Mouse (Mus musculus) T-helper 1 cell (primary cell): Measurements from ENCODE around the gene Dnaaf2.

Experiments
- in situ Hi-C: fragments of 300-600 bp; cut with MboI, MseI; formaldehyde crosslinking; loops from one replicate; pipeline ENCODE4 v1.15.1; 2025; ENCODE audit warnings: high pct_unique_total_duplicates

Dnaaf2 gene

DNA sequence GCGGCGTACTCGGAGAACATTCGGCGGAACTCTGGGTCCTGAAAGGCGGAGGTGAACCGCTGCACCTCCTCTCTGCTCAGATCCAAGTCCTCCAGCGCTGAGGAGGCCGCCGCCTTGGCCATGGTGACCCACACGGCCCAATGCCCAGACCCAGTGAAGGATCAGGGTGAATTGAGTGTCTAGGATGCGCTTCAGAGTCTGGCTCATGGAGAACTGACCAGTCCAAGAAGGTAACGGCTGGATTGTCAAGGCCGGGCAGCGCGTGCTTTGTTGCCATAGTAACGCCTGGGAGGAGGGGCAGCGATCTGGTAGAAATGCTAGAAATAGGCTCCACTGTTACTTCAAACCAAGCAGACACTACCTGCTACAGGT, at the start of gene Dnaaf2:
Gene Dnaaf2, minus strand, starts transcription at position 266 of the 372 bp plus-strand sequence.
- in situ Hi-C loops = loop anchor here (25.0 kb wide), 2 partner anchors 389 to 1764 kb away; partner anchors contain the start of genes Psma3 and Vcpkmt

DNA sequence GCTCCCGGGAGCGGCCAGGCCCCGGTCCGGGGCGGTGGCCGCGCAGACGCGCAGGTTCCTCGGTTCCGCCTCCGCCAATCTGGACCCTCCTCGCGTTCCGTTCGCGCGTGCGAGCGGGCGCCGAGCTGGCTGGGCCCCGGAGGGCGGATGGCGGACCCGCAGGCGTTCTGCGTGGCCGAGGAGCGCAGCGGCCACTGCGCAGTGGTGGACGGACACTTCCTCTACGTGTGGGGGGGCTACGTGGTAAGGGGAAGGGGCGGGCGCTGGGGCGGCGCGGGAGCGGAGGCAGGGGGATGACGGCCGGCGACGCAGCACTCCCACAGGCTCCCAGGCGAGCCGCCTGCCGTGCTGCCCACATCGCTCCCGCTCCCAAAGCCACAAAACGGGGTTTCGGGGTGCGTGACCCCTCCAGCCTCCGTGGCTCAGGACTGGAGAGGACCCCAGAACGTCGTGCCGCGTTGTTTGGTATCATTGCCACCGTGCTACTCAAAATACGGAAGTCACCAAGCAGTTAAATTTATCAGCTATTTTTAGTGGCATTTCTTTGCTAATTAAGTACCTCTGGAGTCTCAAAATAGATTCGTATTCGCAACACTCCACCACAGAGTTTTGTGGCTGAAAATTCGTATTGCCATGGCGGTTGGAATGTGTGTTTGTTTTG, 43.7 kb upstream of the Dnaaf2 start:
- in situ Hi-C loops = no loop called here

DNA sequence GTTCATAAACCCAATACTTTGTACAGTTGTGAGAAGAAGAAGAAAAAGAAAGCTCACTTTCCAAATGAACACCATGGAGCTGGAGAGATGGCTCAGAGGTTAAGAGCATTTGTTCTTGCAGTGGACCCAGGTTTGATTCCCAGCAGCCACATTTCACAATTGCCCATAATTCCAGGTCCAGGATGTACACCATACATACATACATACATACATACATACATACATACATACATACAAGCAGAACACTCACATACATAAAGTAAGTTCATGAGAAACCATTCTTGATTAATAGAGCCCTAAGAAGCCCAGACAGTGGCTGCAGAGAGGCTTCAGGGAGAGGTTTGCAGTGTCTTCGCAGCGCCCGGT, 43.2 kb upstream of the Dnaaf2 start:
- in situ Hi-C loops = no loop called here

DNA sequence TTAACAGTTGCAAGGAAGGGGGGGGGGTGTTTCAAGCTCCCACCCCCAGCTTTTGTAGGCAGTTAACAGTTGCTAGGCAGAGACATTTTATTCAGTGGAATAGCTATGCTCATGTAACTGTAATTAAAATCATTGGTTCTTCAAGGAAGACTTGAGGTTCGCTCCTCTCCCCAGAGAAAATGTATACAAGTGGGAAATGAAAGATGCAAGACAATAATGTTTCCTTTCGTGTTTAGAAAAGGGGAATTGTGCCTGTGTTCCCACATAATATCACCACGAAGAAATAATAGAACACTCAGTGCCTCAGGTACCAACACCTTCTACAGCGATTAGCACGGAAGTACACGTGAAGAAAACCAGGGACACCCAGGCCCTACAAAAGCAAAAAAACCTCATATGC, 42.6 kb upstream of the Dnaaf2 start, which contains the start of gene Klhdc1:
Gene Klhdc1, plus strand, starts transcription at position 301 of the 400 bp plus-strand sequence.
- in situ Hi-C loops = no loop called here

DNA sequence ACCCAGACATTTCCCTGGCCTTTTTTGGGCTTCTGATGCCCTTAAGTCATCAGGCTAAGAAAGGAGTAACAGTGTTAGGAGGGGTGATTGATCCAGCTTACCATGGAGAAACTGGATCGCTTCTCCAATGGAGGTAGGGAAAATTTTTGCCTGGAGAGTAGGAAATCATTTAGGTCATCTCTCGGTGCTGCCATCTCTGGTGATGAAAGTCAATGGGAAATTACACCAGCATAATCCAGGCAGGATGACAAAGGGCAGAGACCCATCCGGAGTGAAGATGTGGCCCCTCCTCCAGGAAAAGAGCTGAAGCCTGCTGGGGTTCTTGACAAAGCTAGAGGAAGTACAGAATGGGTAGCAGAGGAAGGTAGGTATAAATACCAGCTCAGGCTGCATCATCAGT, 40.1 kb upstream of the Dnaaf2 start:
- in situ Hi-C loops = no loop called here

DNA sequence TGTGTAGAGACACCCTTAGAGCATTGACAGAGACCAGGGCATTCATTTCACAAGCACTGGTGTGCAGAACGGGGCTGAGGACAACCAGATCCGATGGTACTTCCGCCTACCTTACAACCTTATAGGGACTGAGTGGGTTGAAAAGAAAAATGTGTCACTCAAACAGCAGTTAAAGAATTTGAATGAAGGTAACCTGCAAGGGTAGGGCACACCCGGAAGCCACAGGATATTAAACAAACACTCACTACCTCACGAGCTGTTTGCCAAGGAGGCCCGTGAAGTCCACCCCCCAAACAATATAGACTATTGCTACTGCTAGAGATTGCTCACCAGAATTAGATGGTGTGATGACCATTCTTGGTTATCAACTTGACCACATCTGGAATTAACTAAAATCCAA, 37.6 kb upstream of the Dnaaf2 start:
- in situ Hi-C loops = no loop called here

DNA sequence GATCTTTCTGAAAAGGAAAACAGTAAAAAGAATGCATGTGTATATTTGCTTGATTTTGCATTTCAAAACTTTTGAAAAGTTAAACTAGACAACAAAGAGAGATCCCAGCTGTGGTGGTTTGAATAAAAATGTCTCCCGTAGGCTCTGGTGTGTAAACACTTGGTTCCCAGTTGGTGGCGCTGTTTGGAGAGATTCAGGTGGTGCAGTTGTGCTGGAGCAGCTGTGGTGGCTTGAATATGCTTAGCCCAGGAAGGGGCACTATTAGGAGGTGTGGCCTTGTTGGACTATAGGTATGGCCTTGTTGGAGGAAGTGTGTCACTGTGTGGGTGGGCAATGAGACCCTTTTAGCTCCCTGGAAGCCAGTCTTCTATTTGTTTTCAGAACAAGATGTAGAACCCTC, 31.0 kb upstream of the Dnaaf2 start:
- in situ Hi-C loops = loop anchor here (5.0 kb wide), 1 partner anchor 78 kb away; no protein-coding TSS in a partner anchor

DNA sequence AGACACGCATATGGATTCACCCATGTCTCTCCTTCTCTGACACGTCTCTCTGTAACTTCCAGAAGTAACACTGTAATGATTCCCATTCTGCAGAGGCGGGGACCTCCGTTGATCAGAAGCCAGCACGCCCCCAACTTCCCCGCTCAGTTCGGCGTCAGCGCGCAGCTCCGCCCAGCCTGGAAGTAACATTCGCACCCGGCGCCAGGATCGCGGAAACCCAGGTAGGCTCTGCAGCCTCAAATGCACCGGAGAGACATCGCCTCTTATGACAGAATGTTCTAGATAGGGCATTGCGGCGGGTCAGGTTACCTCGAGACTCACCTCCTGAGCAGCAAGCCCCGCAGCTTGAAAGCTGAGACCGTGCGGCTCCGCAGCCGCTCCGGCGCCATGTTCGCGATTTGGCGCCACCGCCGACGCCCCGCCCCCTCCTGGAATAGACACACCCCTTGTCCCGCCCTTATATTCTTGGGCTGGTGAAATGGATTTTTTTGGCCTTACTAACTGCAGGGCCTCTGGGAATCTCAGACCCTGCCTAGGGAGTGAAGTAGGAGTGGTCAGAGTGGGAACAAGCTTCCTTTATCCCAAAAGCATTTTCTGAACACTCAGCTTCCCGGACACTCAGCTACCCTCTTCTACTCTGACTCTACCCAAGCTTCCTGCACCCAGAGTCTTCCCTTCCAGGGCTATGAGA, 29.7 kb upstream of the Dnaaf2 start, which contains the start of gene Pole2:
Gene Pole2, minus strand, starts transcription at position 420 of the 691 bp plus-strand sequence.
- in situ Hi-C loops = loop anchor here (5.0 kb wide), 1 partner anchor 79 kb away; no protein-coding TSS in a partner anchor

DNA sequence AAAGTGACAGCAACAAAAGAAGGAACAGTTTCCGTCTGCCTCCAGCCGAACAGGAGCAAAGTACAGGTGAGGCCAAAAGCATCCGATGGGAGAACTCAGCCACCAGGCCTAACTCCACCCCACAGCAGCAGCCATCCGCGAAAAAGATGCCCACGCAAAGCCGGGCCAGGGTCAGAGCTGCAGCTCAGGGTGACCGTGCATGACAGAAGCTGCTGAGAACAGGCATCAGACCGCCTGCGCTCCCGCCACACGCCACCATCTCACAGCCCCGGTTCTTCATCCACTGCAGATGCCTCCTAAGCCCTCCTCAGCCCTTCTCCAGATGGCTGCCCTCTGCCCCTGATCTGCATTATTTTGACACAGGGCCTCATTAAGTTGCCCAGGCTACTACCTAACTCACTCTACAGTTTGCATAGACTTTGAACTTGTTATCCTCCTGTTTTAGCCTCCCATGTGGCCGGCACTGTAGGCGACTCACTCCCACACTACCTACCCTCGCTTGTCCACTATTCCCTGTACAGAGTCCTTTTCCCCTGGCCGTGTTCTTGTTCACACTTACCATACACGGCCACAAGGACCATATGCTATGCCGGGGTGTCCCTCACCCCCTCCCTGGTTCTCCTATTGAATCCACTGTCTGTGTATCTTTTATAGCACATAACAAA, 22.5 kb upstream of the Dnaaf2 start:
- in situ Hi-C loops = no loop called here

DNA sequence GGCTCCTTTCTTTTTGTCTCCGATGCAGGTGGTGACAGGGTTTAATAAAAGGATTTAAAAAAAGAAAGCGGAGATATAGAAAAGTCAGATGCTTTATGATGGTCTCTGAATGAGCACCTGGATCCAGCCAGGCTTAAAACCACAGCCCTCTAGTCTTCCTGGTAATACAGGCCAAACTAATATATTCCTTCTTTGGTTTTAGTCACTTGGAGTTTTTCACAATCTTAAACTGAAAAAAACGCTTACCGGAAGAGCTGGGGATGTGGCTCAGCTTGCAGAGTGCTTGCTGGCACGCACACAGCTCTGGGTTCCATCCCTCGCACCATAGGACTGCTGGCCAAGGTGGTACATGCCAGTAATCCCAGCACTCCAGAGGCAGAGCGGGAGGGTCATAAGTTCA, 18.4 kb upstream of the Dnaaf2 start:
- in situ Hi-C loops = no loop called here

DNA sequence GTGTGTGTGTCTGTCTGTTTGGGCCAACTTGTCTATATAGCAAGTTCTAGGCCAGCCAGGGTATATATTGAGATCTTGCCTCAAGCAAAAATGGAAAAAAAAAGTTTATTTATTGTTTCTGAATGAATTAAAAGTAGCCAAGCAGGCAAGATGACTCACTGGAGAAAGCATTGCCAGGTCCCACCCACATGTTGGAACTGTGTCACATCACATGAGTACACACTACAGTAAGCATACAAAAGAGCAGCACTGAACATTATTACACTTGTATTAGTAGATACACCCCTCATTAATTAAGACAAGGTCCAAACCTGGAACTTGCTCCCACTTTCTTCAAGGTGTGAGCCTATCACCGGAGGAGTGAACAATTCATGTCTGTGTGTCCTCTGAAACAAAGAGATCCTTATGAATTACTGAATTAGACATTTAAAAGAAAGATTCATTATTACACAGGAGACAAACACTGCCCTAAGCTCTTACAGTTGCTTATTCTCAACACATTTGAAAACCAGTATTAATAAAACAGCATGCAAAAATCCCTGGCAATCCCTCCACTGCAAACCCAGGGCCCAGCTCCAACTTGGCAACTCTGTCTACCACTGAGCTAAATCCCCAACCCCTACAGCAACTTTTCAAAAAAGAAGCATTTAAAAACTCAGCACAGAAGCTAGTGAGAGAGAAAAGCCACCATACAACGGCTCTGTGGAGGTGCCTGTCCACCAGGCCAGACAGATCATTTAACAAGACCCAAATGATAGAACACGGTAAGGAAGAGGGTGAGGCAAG, 17.0 kb upstream of the Dnaaf2 start:
- in situ Hi-C loops = no loop called here

DNA sequence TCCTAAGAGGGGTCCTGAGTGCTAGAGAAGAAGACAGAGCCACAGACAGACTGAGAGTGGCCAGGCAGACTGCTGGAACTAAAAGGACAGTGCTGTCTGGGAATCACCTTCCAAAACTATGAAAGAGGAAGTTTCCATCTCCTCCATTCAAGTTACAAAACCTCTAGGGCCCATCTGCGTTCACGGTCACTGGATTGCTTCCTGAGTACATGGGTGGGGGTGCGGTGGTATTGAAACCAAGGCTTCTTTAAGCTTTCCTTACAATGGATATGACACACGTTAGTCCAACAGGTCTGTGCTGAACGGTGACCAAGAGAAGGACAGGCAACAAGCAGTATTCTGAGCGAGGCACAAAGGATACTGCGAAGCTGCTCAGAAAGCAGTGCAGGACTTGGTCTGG, 16.2 kb upstream of the Dnaaf2 start:
- in situ Hi-C loops = no loop called here

DNA sequence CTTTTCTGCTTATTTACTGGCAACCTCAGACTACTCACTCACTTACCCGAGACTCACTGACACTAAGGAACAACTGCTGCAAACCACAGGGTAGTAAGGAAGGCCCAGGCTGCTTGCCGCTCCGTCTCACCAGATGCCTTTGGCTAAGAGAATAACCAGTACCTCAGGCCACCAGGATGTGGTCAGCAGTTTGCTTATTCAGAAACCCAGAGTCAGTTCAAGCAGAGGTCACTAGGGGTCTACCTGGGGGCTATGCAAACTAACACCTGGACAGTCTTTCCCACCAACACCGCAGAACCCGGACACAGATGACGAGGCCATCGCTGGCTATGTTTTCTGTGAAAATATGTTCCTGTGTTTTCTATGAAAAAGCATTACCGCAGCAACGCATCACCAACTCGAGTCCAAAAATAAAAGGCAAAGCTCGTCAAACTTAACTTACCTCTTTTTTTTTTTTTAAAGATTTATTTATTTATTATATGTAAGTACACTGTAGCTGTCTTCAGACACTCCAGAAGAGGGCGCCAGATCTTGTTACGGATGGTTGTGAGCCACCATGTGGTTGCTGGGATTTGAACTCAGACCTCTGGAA, 15.1 kb upstream of the Dnaaf2 start:
- in situ Hi-C loops = no loop called here

DNA sequence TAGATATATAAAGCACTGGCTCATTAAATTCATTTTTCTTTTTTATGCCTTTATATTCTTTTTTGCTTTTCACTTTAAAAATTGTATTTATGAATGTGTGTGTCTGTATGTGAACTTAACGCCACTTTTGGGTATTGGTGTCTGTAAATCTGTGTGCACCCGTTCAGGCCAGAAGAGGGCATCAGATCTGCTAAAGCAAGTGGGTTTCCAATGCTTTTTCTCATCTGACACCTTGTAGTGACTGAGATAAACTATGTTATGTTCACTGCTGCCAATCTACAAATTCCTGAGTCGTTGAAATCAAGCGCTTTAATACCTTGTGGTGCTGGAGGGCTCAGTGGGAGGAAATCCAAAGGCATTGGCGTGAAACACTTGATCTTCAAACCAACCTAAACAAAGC, 12.8 kb upstream of the Dnaaf2 start:
- in situ Hi-C loops = no loop called here

DNA sequence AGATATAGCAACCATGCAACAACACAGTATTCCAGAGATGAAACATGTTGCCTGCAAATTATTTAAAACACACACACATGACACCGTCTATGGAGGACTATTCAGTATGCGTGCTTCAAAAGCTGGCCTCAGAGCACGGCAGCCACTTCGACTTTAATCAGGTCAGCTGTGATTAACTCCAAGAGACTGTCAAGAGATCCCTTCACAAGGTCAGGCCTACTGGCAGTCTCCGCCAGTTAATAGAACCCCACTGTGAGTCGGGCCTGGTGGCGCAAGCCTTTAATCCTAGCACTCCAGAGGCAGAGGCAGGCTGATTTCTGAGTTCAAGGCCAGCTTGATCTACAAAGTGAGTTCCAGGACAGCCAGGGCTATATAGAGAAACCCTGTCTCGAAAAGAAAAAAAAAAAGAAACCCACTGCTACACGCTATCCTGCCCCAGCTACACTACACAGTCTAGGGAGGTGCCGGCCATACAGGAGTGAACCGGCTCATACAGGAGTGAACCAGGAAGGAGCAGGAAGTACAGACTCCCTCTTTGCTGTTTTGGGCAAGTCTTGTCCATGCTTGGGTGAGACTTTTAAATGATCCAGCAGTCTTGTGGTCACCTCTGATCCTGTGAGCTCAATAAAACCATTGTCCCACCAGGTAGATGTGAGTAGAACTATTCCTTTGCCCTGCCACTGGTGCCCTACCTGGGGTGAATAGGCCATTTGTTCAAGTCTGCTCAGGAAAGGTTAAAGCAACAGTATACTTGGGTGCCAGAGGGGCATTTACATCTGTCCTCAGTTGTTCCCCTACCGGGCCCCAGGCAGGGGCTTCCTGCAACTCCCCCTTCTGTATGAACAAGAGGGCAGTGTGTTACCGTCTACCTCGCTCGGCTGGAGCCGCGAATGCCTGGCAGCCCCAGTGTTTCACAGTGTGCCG, 12.1 kb upstream of the Dnaaf2 start:
- in situ Hi-C loops = no loop called here

DNA sequence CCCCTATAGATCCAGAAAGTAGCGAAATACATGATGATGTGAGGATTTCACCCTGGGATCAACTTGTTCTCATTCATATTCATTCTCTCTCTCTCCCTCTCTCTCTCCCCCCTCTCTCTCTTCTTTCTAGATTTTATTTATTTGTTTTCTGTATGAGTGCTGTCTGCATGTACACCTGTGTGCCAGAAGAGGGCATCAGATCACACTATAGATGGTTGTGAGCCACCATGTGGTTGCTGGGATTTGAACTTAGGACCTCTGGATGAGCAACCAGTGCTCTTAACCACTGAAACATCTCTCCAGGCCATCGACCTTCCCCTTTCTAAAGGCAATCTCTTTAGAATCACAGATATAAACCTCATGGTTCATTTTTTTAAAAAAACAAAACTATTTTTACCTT, 10.3 kb upstream of the Dnaaf2 start:
- in situ Hi-C loops = no loop called here

DNA sequence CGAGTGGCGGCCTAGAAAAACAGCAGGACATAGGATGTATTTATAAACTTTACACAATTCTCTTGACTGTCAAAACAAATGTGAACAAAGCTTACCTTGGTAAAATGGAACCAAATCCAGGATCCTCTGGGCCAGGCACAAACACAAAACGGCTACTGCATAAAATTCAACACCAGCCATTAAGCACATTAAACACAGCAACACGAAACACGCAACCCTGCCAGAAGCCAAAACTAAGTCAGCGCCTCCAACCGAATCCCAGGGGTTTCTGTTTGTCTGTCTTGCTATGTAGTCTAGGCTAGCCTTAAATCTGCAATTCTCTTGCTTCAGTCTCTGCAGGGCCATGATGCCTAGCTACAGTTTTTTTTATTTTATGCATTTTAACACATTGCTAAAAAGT, 9.7 kb upstream of the Dnaaf2 start:
- in situ Hi-C loops = no loop called here

DNA sequence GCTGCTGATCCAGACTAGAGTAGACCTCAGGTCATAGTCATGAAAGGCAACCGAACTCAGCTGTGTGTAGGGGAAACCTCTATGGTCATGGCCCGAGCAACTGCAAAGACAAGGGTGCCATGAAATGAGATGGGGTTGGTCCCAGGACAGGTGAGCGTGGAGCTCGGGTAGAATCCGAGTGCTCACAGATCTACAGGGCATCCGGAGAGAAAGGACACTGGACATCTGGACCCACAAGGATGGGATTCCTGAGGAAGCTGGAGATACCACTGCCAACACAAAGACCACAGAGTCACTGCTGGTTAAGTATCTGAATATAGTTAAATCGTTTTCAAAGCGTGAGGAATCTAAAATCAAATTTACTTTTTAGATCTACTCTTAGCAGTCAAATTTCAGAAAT, 9.2 kb upstream of the Dnaaf2 start:
- in situ Hi-C loops = no loop called here

DNA sequence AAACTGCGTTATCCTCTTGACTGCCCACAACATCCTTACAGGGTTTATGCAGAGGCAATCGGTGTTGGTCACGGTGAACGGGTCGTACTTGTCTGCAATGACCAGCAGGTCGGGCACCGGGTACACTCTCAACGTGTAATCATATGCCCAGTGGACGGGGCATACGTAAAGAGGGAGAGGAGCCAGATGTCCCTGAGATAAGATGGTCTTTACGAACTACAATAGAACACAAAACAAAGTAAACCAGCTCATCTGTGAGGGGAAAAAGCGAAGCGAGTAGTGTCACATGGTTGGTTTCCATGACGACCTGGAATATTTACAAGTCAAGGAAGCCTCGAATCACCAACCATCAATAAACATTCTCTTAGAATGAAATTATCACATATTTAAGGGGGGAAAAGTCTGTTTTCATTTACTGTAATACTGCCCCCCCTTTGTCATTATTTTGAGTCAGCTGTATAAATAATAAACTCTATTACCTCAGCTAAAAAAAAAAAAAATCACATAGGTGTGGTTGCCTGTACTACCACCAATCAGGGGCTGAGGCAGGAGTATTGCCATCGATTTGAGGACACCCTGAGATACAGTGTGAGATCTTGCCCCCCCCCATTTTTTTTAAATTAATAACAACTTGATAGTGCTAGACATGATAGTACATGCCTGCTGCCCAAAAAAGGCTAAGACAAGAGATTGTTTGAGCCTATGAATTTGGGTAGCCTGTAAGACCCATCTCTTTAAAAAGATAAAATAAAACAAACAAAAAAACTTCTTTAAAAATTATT, 6.0 kb upstream of the Dnaaf2 start, which contains the start of gene Gm49384:
Gene Gm49384, minus strand, starts transcription at position 216 of the 782 bp plus-strand sequence.
- in situ Hi-C loops = no loop called here
